Mouse (Mus musculus) kidney, embryonic 15.5 days (tissue): ENCODE results near the gene Nxph3. TPM values are rescaled to one million over a fixed set of nuclear protein-coding genes. Genes with fewer than 3 reads are reported as not detected.

ENCODE experiments used
- ATAC-seq: fragments of 200-750 bp; cut with Nextera tagmentation; replicated peaks from 2 replicates; pipeline ENCODE4 v1.8.0; 2017; ENCODE audit warnings: moderate TSS enrichment; ENCODE audit not compliant: low FRiP score
- H3K27ac ChIP-seq: fragments of 300-500 bp; sonication (generic); 2 replicates; pipeline ENCODE4 v1.5.1; 2015; ENCODE audit warnings: mild to moderate bottlenecking, inconsistent platforms
- H3K27me3 ChIP-seq: fragments of 300-500 bp; sonication (generic); 2 replicates; pipeline ENCODE4 v1.6.1; 2015; ENCODE audit warnings: inconsistent platforms
- H3K36me3 ChIP-seq: fragments of 300-500 bp; sonication (generic); 2 replicates; pipeline ENCODE4 v1.6.1; 2015; ENCODE audit warnings: inconsistent platforms
- H3K4me1 ChIP-seq: fragments of 300-500 bp; sonication (generic); 2 replicates; pipeline ENCODE4 v1.6.1; 2015; ENCODE audit warnings: inconsistent platforms
- H3K4me2 ChIP-seq: fragments of 300-500 bp; sonication (generic); 2 replicates; pipeline ENCODE4 v1.6.1; 2015; ENCODE audit warnings: moderate library complexity, mild to moderate bottlenecking, inconsistent platforms
- H3K4me3 ChIP-seq: fragments of 300-500 bp; sonication (generic); replicated peaks from 2 replicates; pipeline ENCODE4 v1.5.1; 2015; ENCODE audit warnings: mild to moderate bottlenecking, inconsistent platforms
- H3K9ac ChIP-seq: fragments of 300-500 bp; sonication (generic); 2 replicates; pipeline ENCODE4 v1.6.1; 2015; ENCODE audit warnings: mild to moderate bottlenecking, inconsistent platforms
- H3K9me3 ChIP-seq: fragments of 300-500 bp; sonication (generic); replicated peaks from 2 replicates; pipeline ENCODE4 v1.6.1; 2016; ENCODE audit warnings: inconsistent platforms
- WGBS: fragments of 180-500 bp; shearing (Covaris S2); methylation state at CpG from one replicate; pipeline ENCODE4 v1.1.7; 2015; ENCODE audit warnings: mixed read lengths; 5-methylcytosine and 5-hydroxymethylcytosine counted together
- polyA plus RNA-seq: library from polyadenylated mRNA; unstranded; fragments of >200 nt; fragmentation: Nextera tagmentation; extraction: Ambion mirVana; gene quantifications from 2 replicates; pipeline ENCODE4 v1.2.1, GENCODE M21; 2015

Gene Nxph3
- polyA plus RNA-seq, 1 experiment from 2014 or later, result 0.40 TPM

DNA sequence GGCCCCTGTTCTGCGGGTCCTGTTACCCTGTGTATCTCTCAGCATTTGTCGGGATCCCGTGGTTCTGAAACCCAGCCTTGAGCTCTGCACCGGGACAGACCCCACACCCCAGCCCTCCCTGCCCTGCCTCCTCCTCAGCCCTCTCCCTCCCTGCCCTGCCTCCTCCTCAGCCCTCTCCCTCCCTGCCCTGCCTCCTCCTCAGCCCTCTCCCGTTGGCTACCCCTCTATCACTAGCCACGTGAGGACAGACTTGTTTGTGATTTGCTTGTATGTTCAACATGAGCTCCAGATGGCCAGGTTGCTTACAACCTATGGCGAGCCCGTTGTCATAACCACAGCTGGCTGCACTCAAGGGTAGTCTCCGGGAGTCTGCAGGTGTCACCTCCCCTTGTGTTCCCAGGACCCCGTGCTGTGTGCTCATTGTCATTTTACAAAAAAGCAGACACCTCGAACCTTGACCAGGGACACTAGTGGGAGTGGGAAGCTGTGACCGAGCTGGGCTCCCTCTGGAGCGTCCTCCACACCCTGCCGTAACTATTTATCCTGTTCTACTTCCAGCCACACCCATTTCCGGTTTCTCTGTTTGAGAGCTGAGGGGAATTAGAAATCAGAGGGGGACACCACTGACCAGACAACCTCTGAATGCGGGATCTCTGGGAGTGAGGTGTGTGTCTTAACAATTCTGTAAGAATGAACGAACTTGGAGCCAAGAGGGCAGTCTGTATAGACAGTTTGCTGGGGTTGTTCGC lies 26.4 kb upstream of the Nxph3 start:
- peak; percentile 20; the same call in 1 of the 2 replicates for ATAC-seq
- H3K36me3 ChIP-seq, result no peaks in the 10 kb centered on the region
- H3K4me2 ChIP-seq, result peak overlapping the region; percentile 49
- no peak overlapping the region; the same call in 1 of the 2 replicates for H3K4me3 ChIP-seq
- H3K9ac ChIP-seq, result no peak overlapping the region; the same call in 1 of the 2 replicates
- peaks cover 33% of the 10 kb centered on the region for H3K4me1 ChIP-seq
- no peaks in the 10 kb centered on the region for H3K9me3 ChIP-seq
- H3K27me3 ChIP-seq, result 0 out of 2 replicates have a peak, but pooled peaks cover 2% of the 10 kb centered on the region
- 17% methylated on average over 18 of the region's 18 CpGs for WGBS
- H3K27ac ChIP-seq, result 0 out of 2 replicates have a peak overlapping the region, but pooled peaks have one; percentile 22

DNA sequence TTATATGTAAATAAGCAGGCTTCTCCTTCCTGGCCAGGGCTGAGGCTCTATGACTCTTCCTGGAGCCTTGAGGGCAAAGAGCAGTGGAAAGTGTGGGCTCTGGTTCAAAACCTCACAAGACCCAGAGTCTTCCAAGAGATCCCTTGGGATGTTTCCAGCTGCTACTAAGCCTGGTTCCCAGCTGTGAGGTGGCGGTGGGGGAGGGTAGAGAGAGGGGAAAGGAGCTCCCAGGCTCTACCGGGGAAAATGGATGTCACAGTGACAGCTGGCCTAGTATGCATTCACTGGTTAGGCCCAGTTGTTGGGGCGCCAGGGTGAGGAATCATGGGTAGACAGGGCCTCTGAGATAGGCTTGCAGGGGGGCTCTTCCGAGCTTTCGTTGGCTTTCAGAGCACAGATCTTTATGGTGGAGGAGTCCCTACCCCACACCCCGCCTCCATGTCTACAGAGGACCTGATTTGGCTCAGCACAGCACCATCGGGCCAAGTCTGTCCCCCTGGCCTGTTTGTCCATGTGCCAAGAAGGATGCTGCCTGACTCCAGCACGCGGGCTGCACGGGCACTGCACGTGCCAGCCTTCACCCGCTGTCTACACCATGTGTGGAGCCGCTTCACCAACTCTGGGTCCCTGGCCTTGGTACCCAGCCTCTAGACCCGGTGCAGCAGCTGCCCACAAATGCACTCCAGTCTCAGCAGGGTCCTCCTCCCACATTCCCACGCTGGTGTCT lies 24.2 kb upstream of the Nxph3 start:
- WGBS, result 80% methylated on average over 15 of the region's 15 CpGs
- no peak for ATAC-seq

DNA sequence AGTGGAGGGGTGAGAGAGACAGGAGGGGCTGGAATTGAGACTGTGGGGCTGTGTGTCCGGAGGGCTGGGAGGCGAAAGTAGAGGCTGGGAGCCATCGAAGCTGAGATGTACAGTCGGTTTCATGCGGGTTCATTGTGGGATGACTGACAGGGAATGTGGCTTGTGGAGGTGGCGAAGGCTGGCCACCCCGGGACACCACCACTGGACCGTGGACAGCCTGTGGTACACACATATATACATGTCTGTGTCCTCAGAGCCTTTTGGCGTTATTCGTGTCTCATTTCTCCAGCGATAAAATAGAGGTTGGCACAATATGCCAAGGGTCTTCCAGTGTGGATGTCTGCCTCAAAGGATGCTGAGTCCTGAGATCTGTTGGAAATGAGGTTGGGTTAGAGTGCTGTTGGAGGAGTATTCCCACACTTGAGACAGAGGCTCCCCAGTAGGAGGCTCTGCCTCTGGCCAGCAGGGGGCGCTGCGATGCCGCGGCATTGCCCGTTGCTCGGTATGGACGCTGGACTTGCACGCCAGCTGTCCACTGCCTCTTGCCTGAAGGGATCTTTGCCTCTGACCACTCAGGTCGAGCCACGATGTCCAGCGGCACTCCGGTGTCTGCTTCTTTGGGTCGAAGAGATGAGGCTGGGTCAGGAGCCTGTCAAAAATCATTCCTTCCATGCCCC lies 19.3 kb upstream of the Nxph3 start:
- H3K9ac ChIP-seq, result 0 out of 2 replicates have a peak overlapping the region, but pooled peaks have one; percentile 24
- H3K4me2 ChIP-seq, result peak overlapping the region; percentile 44
- peaks cover 5% of the 10 kb centered on the region for H3K4me1 ChIP-seq
- H3K36me3 ChIP-seq, result no peaks in the 10 kb centered on the region
- H3K27me3 ChIP-seq, result peaks cover 5% of the 10 kb centered on the region; the same call in 1 of the 2 replicates
- WGBS, result 21% methylated on average over 24 of the region's 24 CpGs
- peak; percentile 91 for ATAC-seq
- no peaks in the 10 kb centered on the region for H3K9me3 ChIP-seq
- H3K27ac ChIP-seq, result no peak overlapping the region
- H3K4me3 ChIP-seq, result no peak overlapping the region

More for the DNA sequence above, 24.2 kb upstream of the Nxph3 start:
- Histone ChIP-seq H3K36me3 (no peaks in the 10 kb centered on the region), H3K27me3 (0 out of 2 replicates have a peak, but pooled peaks cover 2% of the 10 kb centered on the region), H3K4me1 (peaks cover 27% of the 10 kb centered on the region), H3K4me2 (no peak overlapping the region), H3K9me3 (no peaks in the 10 kb centered on the region), H3K27ac (no peak overlapping the region), H3K4me3 (no peak overlapping the region), H3K9ac (no peak overlapping the region)

DNA sequence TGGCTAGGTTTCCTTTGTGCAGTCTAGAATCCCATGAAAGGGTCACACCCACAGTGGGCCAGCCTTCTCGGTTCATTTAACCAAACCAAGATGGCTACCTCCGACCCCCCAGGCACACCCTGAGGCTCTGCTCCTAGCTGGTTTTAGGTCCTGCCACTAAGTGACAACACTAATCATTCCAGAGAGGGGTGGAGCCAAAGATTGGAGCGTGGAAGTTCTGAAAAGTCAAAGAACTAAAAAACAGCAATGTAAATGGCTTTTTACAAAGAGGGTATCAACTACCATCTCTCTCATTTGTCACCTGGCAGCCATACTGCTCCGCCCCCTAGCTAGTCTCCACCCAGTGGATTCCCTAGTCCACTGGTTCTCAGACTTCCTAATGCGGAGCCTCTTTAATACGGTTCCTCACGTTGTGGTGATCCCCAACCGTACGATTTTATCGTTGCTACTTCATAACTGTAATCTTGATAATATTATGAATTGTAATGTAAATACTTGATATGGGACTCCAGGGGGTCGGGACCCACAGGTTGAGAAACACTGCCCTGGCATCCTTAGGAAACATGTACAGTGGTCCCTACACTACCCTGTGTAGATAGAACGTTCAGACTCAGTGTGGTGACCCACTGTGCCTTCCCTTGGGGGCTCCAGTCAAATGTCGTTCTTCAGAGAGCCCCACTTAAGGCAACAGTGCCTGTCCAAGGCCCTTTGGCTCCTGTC lies 18.1 kb upstream of the Nxph3 start:
- Histone ChIP-seq H3K27ac (no peak overlapping the region), H3K27me3 (peaks cover 5% of the 10 kb centered on the region; the same call in 1 of the 2 replicates), H3K9ac (no peak overlapping the region), H3K4me1 (peaks cover 5% of the 10 kb centered on the region), H3K9me3 (no peaks in the 10 kb centered on the region), H3K4me2 (no peak overlapping the region), H3K36me3 (no peaks in the 10 kb centered on the region), H3K4me3 (no peak overlapping the region)
- ATAC-seq, result no peak
- 72% methylated on average over 13 of the region's 13 CpGs for WGBS

DNA sequence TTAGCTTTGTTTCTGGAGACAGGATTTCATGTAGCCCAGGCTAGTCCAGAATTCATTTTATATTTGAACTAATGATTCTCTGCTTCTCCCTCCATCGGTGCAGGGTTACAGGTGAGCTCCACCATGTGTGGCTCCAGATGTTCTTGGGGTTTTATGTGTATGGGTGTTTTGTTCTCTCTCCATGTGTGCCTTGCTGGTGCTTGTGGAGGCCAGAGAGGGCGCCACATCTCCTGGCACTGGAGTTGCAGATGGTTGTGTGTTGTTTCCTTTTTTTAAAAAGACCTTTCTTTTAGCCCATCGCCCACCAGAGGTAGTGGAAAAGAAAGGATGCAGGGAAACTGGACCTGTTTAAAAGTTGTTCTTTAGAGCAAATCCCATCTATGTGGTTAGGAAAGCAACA lies 13.9 kb upstream of the Nxph3 start:
- Histone ChIP-seq H3K4me1 (0 out of 2 replicates have a peak, but pooled peaks cover 4% of the 10 kb centered on the region), H3K9ac (no peak overlapping the region), H3K27ac (no peak overlapping the region), H3K4me2 (no peak overlapping the region), H3K4me3 (no peak overlapping the region), H3K9me3 (no peaks in the 10 kb centered on the region), H3K27me3 (peaks cover 5% of the 10 kb centered on the region; the same call in 1 of the 2 replicates), H3K36me3 (no peaks in the 10 kb centered on the region)
- 84% methylated on average over 3 of the region's 3 CpGs for WGBS
- ATAC-seq, result no peak

DNA sequence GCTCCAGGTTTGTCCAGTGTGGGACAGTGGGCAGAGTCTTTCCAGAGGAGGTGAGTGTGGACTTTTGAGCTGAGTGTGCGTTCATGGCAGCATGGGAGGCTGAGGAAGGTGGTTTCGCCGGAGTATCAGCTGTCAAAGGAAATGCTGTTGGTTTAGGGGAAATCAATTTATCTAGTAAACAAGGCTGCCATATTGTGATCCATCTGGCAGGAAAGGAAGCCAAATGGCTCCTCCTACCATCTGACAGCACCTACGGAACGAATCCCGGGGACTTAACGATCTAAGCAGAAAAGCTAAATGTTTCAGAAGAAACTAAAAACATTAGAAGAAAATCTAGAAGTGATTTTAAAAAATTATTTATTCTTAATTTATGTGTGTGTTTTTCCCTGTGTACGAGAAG lies 12.9 kb upstream of the Nxph3 start:
- H3K4me3 ChIP-seq, result no peak overlapping the region
- WGBS, result 85% methylated on average over 8 of the region's 8 CpGs
- H3K9ac ChIP-seq, result no peak overlapping the region
- no peak for ATAC-seq
- no peak overlapping the region for H3K4me2 ChIP-seq
- H3K27ac ChIP-seq, result no peak overlapping the region
- H3K9me3 ChIP-seq, result no peaks in the 10 kb centered on the region
- H3K4me1 ChIP-seq, result 0 out of 2 replicates have a peak, but pooled peaks cover 4% of the 10 kb centered on the region
- no peaks in the 10 kb centered on the region for H3K36me3 ChIP-seq
- H3K27me3 ChIP-seq, result peaks cover 6% of the 10 kb centered on the region; the same call in 1 of the 2 replicates

DNA sequence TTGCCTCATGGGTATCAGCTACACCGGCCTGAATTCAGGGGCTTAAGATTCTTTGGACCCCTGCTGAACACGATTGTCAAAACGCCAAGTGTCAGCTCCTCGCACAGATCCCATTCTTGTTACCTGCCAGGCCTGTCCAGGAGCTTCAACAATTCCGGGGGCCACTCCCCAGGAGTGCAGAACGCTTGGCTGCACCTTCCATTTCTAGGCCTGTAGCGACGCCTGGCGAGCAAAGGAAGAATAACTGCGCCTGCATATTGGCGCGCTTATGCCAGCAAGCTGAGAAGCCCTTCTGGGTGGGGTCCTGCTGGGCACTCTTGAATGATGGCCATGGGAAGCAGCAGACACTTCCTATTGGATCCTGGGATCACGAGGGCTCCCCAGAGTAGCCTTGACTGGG lies 7.2 kb upstream of the Nxph3 start:
- ATAC-seq, result peak; percentile 57
- Histone ChIP-seq H3K9ac (peak overlapping the region; percentile 18; the same call in 1 of the 2 replicates), H3K4me2 (peak overlapping the region; percentile 58), H3K4me3 (peak overlapping the region; percentile 31), H3K27me3 (peaks cover 24% of the 10 kb centered on the region), H3K4me1 (peaks cover 37% of the 10 kb centered on the region), H3K27ac (no peak overlapping the region), H3K9me3 (no peaks in the 10 kb centered on the region), H3K36me3 (no peaks in the 10 kb centered on the region)
- WGBS, result 3% methylated on average over 13 of the region's 13 CpGs

DNA sequence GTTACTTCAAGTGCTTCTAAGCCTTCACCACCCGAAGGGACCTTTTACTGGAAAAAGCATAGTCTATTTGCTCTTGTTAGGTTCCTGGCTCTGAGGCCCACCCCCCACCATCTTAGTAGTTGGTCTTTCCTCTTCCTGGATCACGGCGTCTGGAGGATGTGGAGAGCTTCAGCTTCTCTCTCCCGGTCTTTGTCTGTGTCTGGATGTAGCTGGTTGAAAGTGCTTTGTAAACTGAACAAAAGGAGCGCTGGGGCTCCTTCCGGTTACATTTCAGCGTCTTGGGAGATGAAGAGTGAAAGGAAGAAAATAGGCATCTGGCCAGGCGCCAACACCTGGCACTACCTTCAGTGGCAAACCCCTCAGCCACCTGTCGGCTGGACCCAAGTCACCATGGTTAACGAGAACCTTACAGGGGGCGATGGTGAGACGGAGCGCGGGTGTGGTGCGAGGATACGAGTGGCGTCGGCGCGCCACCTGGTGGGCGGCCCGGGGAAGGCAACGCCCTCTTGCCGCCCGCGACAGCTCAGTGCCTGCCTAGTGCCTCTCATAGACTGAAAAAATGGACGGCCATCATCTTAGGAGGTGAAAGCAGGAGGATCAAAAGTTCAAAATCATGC lies 6.2 kb upstream of the Nxph3 start:
- Histone ChIP-seq H3K27ac (no peak overlapping the region), H3K4me1 (peaks cover 47% of the 10 kb centered on the region), H3K36me3 (no peaks in the 10 kb centered on the region), H3K4me2 (peak overlapping the region; percentile 58), H3K9me3 (no peaks in the 10 kb centered on the region), H3K4me3 (peak overlapping the region; percentile 25), H3K27me3 (peaks cover 34% of the 10 kb centered on the region), H3K9ac (no peak overlapping the region)
- 8% methylated on average over 26 of the region's 27 CpGs for WGBS
- peak; percentile 52 for ATAC-seq

DNA sequence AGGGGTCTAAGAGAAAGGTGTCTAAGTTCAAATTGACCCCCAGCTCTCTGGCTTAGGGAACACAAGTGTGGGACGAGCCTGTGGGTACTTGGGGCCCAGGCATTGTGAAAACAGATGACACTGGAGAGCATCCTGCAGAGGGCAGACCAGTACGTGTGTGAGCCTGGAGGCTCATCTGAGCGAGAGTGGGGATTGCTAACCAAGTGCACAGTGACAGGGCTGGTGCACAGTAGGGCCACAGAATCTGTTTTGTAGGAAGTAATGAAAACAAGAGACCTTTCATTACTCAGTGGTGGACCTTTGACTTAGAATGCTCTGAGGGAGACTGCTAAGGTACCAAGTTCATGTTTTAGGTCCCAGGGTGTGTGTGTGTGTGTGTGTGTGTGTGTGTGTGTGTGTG lies 5.6 kb upstream of the Nxph3 start:
- Histone ChIP-seq H3K27me3 (peaks cover 40% of the 10 kb centered on the region), H3K36me3 (no peaks in the 10 kb centered on the region), H3K9me3 (no peaks in the 10 kb centered on the region), H3K4me3 (no peak overlapping the region), H3K27ac (no peak overlapping the region), H3K4me2 (no peak overlapping the region), H3K4me1 (peaks cover 50% of the 10 kb centered on the region), H3K9ac (no peak overlapping the region)
- no peak for ATAC-seq
- 65% methylated on average over 3 of the region's 3 CpGs for WGBS

DNA sequence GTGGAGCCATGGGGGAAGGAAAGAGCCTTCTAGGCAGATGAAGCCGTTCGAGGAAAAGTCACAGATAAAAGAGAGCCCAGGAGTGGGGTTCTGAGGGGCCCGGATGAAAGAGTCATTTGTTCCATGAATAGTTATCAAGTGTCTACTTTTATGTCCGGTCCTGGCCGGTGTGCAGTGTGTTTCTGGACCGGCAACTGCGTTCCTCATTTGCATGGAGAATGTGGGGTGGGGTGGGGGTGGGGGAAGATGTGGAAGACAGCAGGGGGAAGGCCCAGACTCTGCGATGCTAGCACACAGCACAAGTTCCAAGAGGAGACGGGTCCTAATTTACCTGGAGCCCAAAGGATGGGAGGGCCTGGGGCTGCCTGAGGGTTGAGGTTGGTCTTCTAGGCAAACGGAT lies 4.9 kb upstream of the Nxph3 start:
- no peaks in the 10 kb centered on the region for H3K9me3 ChIP-seq
- H3K36me3 ChIP-seq, result no peaks in the 10 kb centered on the region
- peaks cover 47% of the 10 kb centered on the region for H3K27me3 ChIP-seq
- H3K4me1 ChIP-seq, result peaks cover 55% of the 10 kb centered on the region
- ATAC-seq, result no peak
- H3K4me2 ChIP-seq, result no peak overlapping the region
- no peak overlapping the region for H3K9ac ChIP-seq
- 66% methylated on average over 10 of the region's 10 CpGs for WGBS
- no peak overlapping the region for H3K4me3 ChIP-seq
- no peak overlapping the region for H3K27ac ChIP-seq

DNA sequence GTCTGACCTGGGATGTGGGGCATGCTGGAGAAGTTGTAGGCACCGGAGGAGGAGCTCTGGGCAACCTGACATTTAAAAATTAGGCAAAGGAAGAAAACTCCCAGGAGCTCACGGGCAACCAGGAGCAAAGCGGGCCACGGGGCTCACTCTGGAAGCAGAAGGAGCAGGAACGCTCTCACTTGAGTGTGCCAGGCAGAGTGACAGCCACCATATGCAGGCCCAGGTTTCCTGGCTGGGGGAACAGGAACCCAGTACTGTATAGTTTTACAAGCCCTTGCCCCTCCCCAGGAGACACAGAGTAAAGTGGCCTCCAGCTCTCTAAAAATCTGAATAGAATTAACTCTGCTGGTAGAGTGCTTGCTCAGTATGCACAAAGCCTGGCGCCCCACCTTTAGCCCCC lies 2.8 kb upstream of the Nxph3 start:
- no peak for ATAC-seq
- Histone ChIP-seq H3K36me3 (no peaks in the 10 kb centered on the region), H3K27ac (no peak overlapping the region), H3K4me2 (no peak overlapping the region), H3K9ac (no peak overlapping the region), H3K4me1 (peaks cover 70% of the 10 kb centered on the region), H3K27me3 (peaks cover 63% of the 10 kb centered on the region), H3K4me3 (no peak overlapping the region), H3K9me3 (no peaks in the 10 kb centered on the region)
- whole genome bisulfite sequencing, result 46% methylated on average over 6 of the region's 6 CpGs
